23 mouse cellular contexts compared by ENCODE assay signal in genomic region chr10:75390156-75390555, GRCm38 (mm10). TPM values are rescaled to one million over a fixed set of nuclear protein-coding genes. Genes with fewer than 3 reads are reported as not detected.
DNase-seq lines count a peak whose midpoint lies in the region; ATAC-seq and TF ChIP-seq lines count a peak whose summit lies in the region.
"Had no signal": no experiment of that assay in that cellular context is flagged by ENCODE, and none has a peak within 500 bp of the region (broad histone marks: within the 10 kb centered on the region; RNA-seq: fewer than 3 reads in every experiment).

No protein-coding gene starts in this region.

- TF ChIP-seq CTCF in intestine, postnatal 0 days (IDR thresholded peaks at IDR 0.05; ENCODE audit: low read depth), result peak; percentile 75
- TF ChIP-seq CTCF in lung, embryonic 14.5 days (IDR thresholded peaks at IDR 0.05; ENCODE audit: low read depth), result peak; percentile 5; the same call in 1 of the 2 replicates

- no peak overlapping the region for H3K4me3 ChIP-seq in intestine, postnatal 0 days (ENCODE audit: low read depth, low read length)
- no peak overlapping the region for H3K4me3 ChIP-seq in intestine, embryonic 15.5 days (replicated peaks)
- H3K4me3 ChIP-seq in lung, embryonic 14.5 days (ENCODE audit: low read depth, low read length), result no peak overlapping the region
- H3K4me3 ChIP-seq: heart, embryonic 13.5 days; hindbrain, embryonic 15.5 days; limb, embryonic 15.5 days; midbrain, embryonic 13.5 days; neural tube, embryonic 13.5 days; stomach, embryonic 15.5 days had no signal

- 82% methylated on average over 2 of the region's 2 CpGs for WGBS in intestine, postnatal 0 days
- 81% methylated on average over 2 of the region's 2 CpGs for WGBS in intestine, embryonic 15.5 days
- 68% methylated on average over 2 of the region's 2 CpGs for WGBS in lung, embryonic 14.5 days

- no peak for DNase-seq in lung, embryonic 14.5 days
- DNase-seq in lung, postnatal 14 days, result no peak
- DNase-seq in retina, embryonic 14.5 days (ENCODE audit: low spot score), result no peak
- DNase-seq in gastrocnemius, postnatal 14 days, result no peak
- DNase-seq in adrenal gland, postnatal 25 days, result no peak
- DNase-seq: adrenal gland, adult 2 months; cerebellum, adult 18-20 months; cerebellum, postnatal 25 days; heart, postnatal 4 days; layer of hippocampus, postnatal 36 days; lung, adult 2 months; right cerebral cortex, postnatal 14 days; thymus, adult 2 months had no signal

- no peaks in the 10 kb centered on the region for H3K36me3 ChIP-seq in intestine, postnatal 0 days (ENCODE audit: control insufficient read depth, insufficient read depth)
- H3K36me3 ChIP-seq in intestine, embryonic 15.5 days, result no peaks in the 10 kb centered on the region
- H3K36me3 ChIP-seq in lung, embryonic 14.5 days (ENCODE audit: insufficient read depth), result no peaks in the 10 kb centered on the region
- H3K36me3 ChIP-seq: heart, embryonic 13.5 days; hindbrain, embryonic 15.5 days; limb, embryonic 15.5 days; midbrain, embryonic 13.5 days; neural tube, embryonic 13.5 days; stomach, embryonic 15.5 days had no signal

- H3K4me1 ChIP-seq in intestine, postnatal 0 days (replicated peaks; ENCODE audit: control insufficient read depth, insufficient read depth, low read length), result 0 out of 2 replicates have a peak, but pooled peaks cover 4% of the 10 kb centered on the region
- no peaks in the 10 kb centered on the region for H3K4me1 ChIP-seq in intestine, embryonic 15.5 days (replicated peaks)
- H3K4me1 ChIP-seq in lung, embryonic 14.5 days (ENCODE audit: insufficient read depth), result no peaks in the 10 kb centered on the region
- H3K4me1 ChIP-seq: heart, embryonic 13.5 days; hindbrain, embryonic 15.5 days; limb, embryonic 15.5 days; midbrain, embryonic 13.5 days; neural tube, embryonic 13.5 days; stomach, embryonic 15.5 days had no signal

- 0 out of 2 replicates have a peak, but pooled peaks cover 3% of the 10 kb centered on the region for H3K9me3 ChIP-seq in intestine, postnatal 0 days (ENCODE audit: control insufficient read depth)
- H3K9me3 ChIP-seq in intestine, embryonic 15.5 days, result no peaks in the 10 kb centered on the region
- no peaks in the 10 kb centered on the region for H3K9me3 ChIP-seq in lung, embryonic 14.5 days (ENCODE audit: low read depth, low read length)
- H3K9me3 ChIP-seq: hindbrain, embryonic 15.5 days; limb, embryonic 15.5 days; midbrain, embryonic 13.5 days; neural tube, embryonic 13.5 days; stomach, embryonic 15.5 days had no signal

- intact Hi-C loops in gastrocnemius, postnatal 14 days (cut with DNase I; ENCODE audit: low total_unique reads), result no loop called here

- H3K27me3 ChIP-seq in intestine, postnatal 0 days (replicated peaks; ENCODE audit: control insufficient read depth, insufficient read depth, low read length), result no peaks in the 10 kb centered on the region
- no peaks in the 10 kb centered on the region for H3K27me3 ChIP-seq in intestine, embryonic 15.5 days (replicated peaks)
- no peaks in the 10 kb centered on the region for H3K27me3 ChIP-seq in lung, embryonic 14.5 days (ENCODE audit: insufficient read depth, low read length)
- H3K27me3 ChIP-seq: heart, embryonic 13.5 days; hindbrain, embryonic 15.5 days; limb, embryonic 15.5 days; midbrain, embryonic 13.5 days; neural tube, embryonic 13.5 days; stomach, embryonic 15.5 days had no signal

- H3K27ac ChIP-seq in intestine, postnatal 0 days (ENCODE audit: low read depth, low read length), result no peak overlapping the region
- no peak overlapping the region for H3K27ac ChIP-seq in intestine, embryonic 15.5 days
- H3K27ac ChIP-seq in lung, embryonic 14.5 days (ENCODE audit: low read depth), result no peak overlapping the region
- H3K27ac ChIP-seq: heart, embryonic 13.5 days; hindbrain, embryonic 15.5 days; limb, embryonic 15.5 days; midbrain, embryonic 13.5 days; neural tube, embryonic 13.5 days; stomach, embryonic 15.5 days had no signal

- H3K4me2 ChIP-seq in intestine, postnatal 0 days (replicated peaks; ENCODE audit: low read depth), result no peak overlapping the region
- no peak overlapping the region for H3K4me2 ChIP-seq in intestine, embryonic 15.5 days (replicated peaks)
- no peak overlapping the region for H3K4me2 ChIP-seq in lung, embryonic 14.5 days
- H3K4me2 ChIP-seq: heart, embryonic 13.5 days; hindbrain, embryonic 15.5 days; limb, embryonic 15.5 days; midbrain, embryonic 13.5 days; neural tube, embryonic 13.5 days; stomach, embryonic 15.5 days had no signal

- ATAC-seq in intestine, postnatal 0 days, result 0 out of 2 replicates have a peak, but pooled peaks have one; percentile 53
- ATAC-seq in intestine, embryonic 15.5 days, result no peak
- ATAC-seq in lung, embryonic 14.5 days (ENCODE audit: insufficient read depth), result no peak
- peak; percentile 41 for ATAC-seq in inflammation-experienced regulatory T-cells, adult 6 months
- ATAC-seq: midbrain, embryonic 13.5 days had no signal

- no peak overlapping the region for H3K9ac ChIP-seq in intestine, postnatal 0 days (ENCODE audit: low read depth, low read length)
- no peak overlapping the region for H3K9ac ChIP-seq in intestine, embryonic 15.5 days
- H3K9ac ChIP-seq in lung, embryonic 14.5 days, result no peak overlapping the region
- H3K9ac ChIP-seq: heart, embryonic 13.5 days; hindbrain, embryonic 15.5 days; limb, embryonic 15.5 days; midbrain, embryonic 13.5 days; neural tube, embryonic 13.5 days; stomach, embryonic 15.5 days had no signal

RNA-seq across cellular contexts. Expression of gene Upb1, which starts 10.8 kb away (rescaled TPM):
- polyA plus RNA-seq in intestine, postnatal 0 days (2015; fragmentation: Nextera tagmentation; extraction: Ambion mirVana), result 0.14 and 0.52 TPM in 2 replicates
- polyA plus RNA-seq in intestine, embryonic 15.5 days (2015; fragmentation: Nextera tagmentation; extraction: Ambion mirVana), result 0.88 and 1.9 TPM in 2 replicates
- 0.17 and 0.76 TPM in 2 replicates for polyA plus RNA-seq in lung, embryonic 14.5 days (2014; fragmentation: Nextera tagmentation; extraction: Ambion mirVana)
- under 1 TPM; 0.21 to 0.59 (median 0.29) TPM for polyA plus RNA-seq in inflammation-experienced regulatory T-cells, adult 6 months (2017; shearing (Covaris generic))
- under 1 TPM in 1 of 2 experiments, not detected in 1; 0.29 TPM for total RNA-seq in gastrocnemius, postnatal 14 days (2021)
- 0.36 and 3.0 TPM in 2 replicates for total RNA-seq in adrenal gland, postnatal 25 days (2021)
- total RNA-seq: layer of hippocampus, postnatal 36 days had no signal
- polyA plus RNA-seq: forebrain, embryonic 11.5 days; midbrain, embryonic 13.5 days; neural tube, embryonic 13.5 days had no signal

Comparison
In these comparisons a context has a peak if more than half of its experiments do, and no peak if none do; other contexts are left out.
1. ATAC-seq: peak in intestine, postnatal 0 days (single experiment) and inflammation-experienced regulatory T-cells, adult 6 months (single experiment); none in intestine, embryonic 15.5 days (single experiment) and lung, embryonic 14.5 days (single experiment).